Mouse (Mus musculus) kidney, postnatal 0 days (tissue): ENCODE data around the gene Sfxn2. TPM values are rescaled to one million over a fixed set of nuclear protein-coding genes. Genes with fewer than 3 reads are reported as not detected.

Source experiments
- ATAC-seq: fragments of 200-750 bp; cut with Nextera tagmentation; replicated peaks from 2 replicates; pipeline ENCODE4 v1.8.0; 2017; ENCODE audit warnings: low read depth, moderate number of reproducible peaks, moderate TSS enrichment, moderate library complexity; ENCODE audit not compliant: low FRiP score
- DNase-seq: peaks from one replicate; pipeline ENCODE4 v3.0.0-alpha.2; 2016; ENCODE audit warnings: low spot score
- H3K27ac ChIP-seq: fragments of 300-500 bp; sonication (generic); 2 replicates; pipeline ENCODE4 v1.5.1; 2014; ENCODE audit warnings: mild to moderate bottlenecking
- H3K27me3 ChIP-seq: fragments of 300-500 bp; sonication (generic); 2 replicates; pipeline ENCODE4 v1.6.1; 2014; ENCODE audit warnings: low read length, mixed read lengths; ENCODE audit not compliant: insufficient read depth
- H3K36me3 ChIP-seq: fragments of 300-500 bp; sonication (generic); 2 replicates; pipeline ENCODE4 v1.6.1; 2014; ENCODE audit warnings: low read length, mixed read lengths; ENCODE audit not compliant: insufficient read depth
- H3K4me1 ChIP-seq: fragments of 300-500 bp; sonication (generic); replicated peaks from 2 replicates; pipeline ENCODE4 v1.6.1; 2014; ENCODE audit warnings: antibody characterized with exemption, low read length, mixed read lengths; ENCODE audit not compliant: insufficient read depth
- H3K4me2 ChIP-seq: fragments of 300-500 bp; sonication (generic); 2 replicates; pipeline ENCODE4 v1.6.1; 2014; ENCODE audit warnings: mild to moderate bottlenecking, low read length, moderate library complexity, mixed read lengths
- H3K4me3 ChIP-seq: fragments of 300-500 bp; sonication (generic); replicated peaks from 2 replicates; pipeline ENCODE4 v1.5.1; 2014; ENCODE audit warnings: low read depth, low read length
- H3K9ac ChIP-seq: fragments of 300-500 bp; sonication (generic); 2 replicates; pipeline ENCODE4 v1.6.1; 2014; ENCODE audit warnings: low read depth, low read length
- H3K9me3 ChIP-seq: fragments of 300-500 bp; sonication (generic); replicated peaks from 2 replicates; pipeline ENCODE4 v1.6.1; 2016; ENCODE audit warnings: low read length, inconsistent platforms, mixed read lengths
- CTCF ChIP-seq: IDR thresholded peaks from 2 replicates; pipeline ENCODE4 v1.5.1; 2016; ENCODE audit warnings: antibody characterized with exemption, low read depth, mild to moderate bottlenecking, moderate library complexity
- WGBS: fragments of 180-500 bp; shearing (Covaris S2); extraction: QIAGEN DNeasy Blood & Tissue Kit; methylation state at CpG from one replicate; pipeline ENCODE4 v1.1.7; 2014; 5-methylcytosine and 5-hydroxymethylcytosine counted together
- polyA plus RNA-seq: library from polyadenylated mRNA; unstranded; fragments of >200 nt; fragmentation: Nextera tagmentation; extraction: Ambion mirVana; gene quantifications from 2 replicates; pipeline ENCODE4 v1.2.1, GENCODE M21; 2015

The Sfxn2 gene
- polyA plus RNA-seq, 1 experiment from 2014 or later = 47.1 TPM

DNA sequence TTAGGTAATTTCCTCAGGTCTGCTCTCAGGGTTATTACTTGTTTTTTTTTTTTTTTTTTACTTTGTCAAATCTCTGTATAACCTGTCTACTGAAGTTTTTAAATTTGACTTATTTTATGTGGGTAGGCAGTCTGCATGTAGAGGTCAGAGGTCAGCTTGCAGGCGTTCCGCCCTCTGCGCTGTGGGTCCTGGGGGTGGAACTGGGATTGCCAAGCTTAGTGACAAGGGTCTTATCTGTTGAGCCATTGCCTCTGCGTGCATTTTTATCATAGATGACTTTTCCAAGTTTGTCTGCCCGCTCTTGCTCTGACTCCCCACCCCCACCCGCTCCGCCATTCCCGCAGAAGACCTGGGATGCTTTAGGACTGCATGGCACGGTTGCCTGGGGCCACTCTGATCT is 62.6 kb downstream of the Sfxn2 start:
- H3K4me1 ChIP-seq = peaks cover 7% of the 10 kb centered on the region
- H3K4me2 ChIP-seq = no peak overlapping the region
- H3K27me3 ChIP-seq = no peaks in the 10 kb centered on the region
- 62% methylated on average over 9 of the region's 9 CpGs for WGBS
- H3K9me3 ChIP-seq = no peaks in the 10 kb centered on the region
- ATAC-seq (no peak), DNase-seq (no peak)
- H3K36me3 ChIP-seq = peaks cover 4% of the 10 kb centered on the region; the same call in 1 of the 2 replicates
- no peak for TF ChIP-seq CTCF
- H3K4me3 ChIP-seq = no peak overlapping the region
- H3K9ac ChIP-seq = no peak overlapping the region
- H3K27ac ChIP-seq = peak overlapping the region; percentile 54

- 45% methylated on average over 6 of the region's 6 CpGs for WGBS
Measured at GRCm38 (mm10) chr19:46637598-46637997, 64.4 kb downstream of the Sfxn2 start.

GRCm38 (mm10) chr19:46639053-46639452 is 65.9 kb downstream of the Sfxn2 start:
- Histone ChIP-seq H3K27ac (peak overlapping the region; percentile 76), H3K9me3 (no peaks in the 10 kb centered on the region), H3K36me3 (peaks cover 4% of the 10 kb centered on the region; the same call in 1 of the 2 replicates), H3K4me1 (peaks cover 36% of the 10 kb centered on the region), H3K4me2 (no peak overlapping the region), H3K27me3 (no peaks in the 10 kb centered on the region), H3K4me3 (no peak overlapping the region), H3K9ac (no peak overlapping the region)
- TF ChIP-seq CTCF = no peak
- DNase-seq (no peak), ATAC-seq (no peak)

More at GRCm38 (mm10) chr19:46637598-46637997, 64.4 kb downstream of the Sfxn2 start:
- H3K4me1 ChIP-seq = peaks cover 23% of the 10 kb centered on the region
- H3K9me3 ChIP-seq = no peaks in the 10 kb centered on the region
- peaks cover 4% of the 10 kb centered on the region; the same call in 1 of the 2 replicates for H3K36me3 ChIP-seq
- DNase-seq (no peak), ATAC-seq (no peak)
- H3K9ac ChIP-seq = no peak overlapping the region
- H3K27ac ChIP-seq = no peak overlapping the region
- H3K4me3 ChIP-seq = no peak overlapping the region
- H3K4me2 ChIP-seq = no peak overlapping the region
- H3K27me3 ChIP-seq = no peaks in the 10 kb centered on the region
- TF ChIP-seq CTCF = no peak

DNA sequence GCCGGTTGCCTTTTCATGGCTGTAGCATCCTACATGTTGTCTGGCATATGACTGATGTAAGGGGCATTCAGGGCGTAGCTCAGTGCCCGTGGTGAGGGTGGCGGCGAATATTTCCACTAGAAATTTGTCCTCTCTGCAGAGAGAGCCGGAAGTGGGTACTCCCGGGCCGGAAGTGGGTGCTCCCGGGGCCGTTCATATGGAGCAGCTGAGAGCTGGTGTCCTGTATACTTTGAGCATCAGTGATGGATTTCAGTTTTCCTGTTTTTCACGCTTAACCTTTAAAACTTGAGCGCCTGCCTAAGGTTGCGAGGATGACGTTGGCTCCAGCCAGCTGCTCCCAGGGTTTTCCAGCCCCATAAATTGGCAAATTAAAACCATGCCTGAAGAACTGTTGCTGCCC is 66.3 kb downstream of the Sfxn2 start:
- ATAC-seq (no peak), DNase-seq (no peak)
- Histone ChIP-seq H3K27me3 (no peaks in the 10 kb centered on the region), H3K4me3 (no peak overlapping the region), H3K4me2 (no peak overlapping the region), H3K36me3 (peaks cover 4% of the 10 kb centered on the region; the same call in 1 of the 2 replicates), H3K4me1 (peaks cover 40% of the 10 kb centered on the region), H3K9ac (no peak overlapping the region), H3K9me3 (no peaks in the 10 kb centered on the region), H3K27ac (peak overlapping the region; percentile 76)
- whole genome bisulfite sequencing = 74% methylated on average over 14 of the region's 14 CpGs
- TF ChIP-seq CTCF = no peak

DNA sequence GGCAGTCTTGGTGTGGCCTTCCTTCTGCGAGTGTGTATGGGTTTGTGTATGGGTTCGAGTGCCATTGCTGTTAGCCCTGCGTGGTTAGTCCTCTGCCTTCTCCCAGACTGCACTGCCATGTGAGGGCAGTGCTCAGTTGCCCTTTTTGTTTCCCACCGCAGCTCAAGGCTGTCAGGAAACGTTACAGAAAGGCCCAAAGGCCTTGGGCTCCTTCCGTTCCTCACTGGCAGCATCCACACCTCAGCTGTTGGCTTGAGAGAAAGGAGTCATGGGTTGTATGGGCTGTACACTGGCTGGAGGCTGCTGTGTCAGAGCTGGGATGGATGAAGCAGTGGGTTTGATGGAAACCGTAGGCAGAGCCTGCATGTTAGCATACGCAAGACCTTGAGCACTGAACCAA is 67.6 kb downstream of the Sfxn2 start:
- H3K27ac ChIP-seq = peak overlapping the region; percentile 88; the same call in 1 of the 2 replicates
- H3K4me1 ChIP-seq = peaks cover 51% of the 10 kb centered on the region
- no peak for TF ChIP-seq CTCF
- 81% methylated on average over 8 of the region's 8 CpGs for WGBS
- DNase-seq = no peak
- no peaks in the 10 kb centered on the region for H3K27me3 ChIP-seq
- no peak overlapping the region for H3K4me3 ChIP-seq
- ATAC-seq = no peak
- H3K9me3 ChIP-seq = no peaks in the 10 kb centered on the region
- H3K4me2 ChIP-seq = no peak overlapping the region
- H3K36me3 ChIP-seq = peaks cover 4% of the 10 kb centered on the region; the same call in 1 of the 2 replicates
- peak overlapping the region; percentile 40; the same call in 1 of the 2 replicates for H3K9ac ChIP-seq

- ATAC-seq = 0 out of 2 replicates have a peak, but pooled peaks have one; percentile 23
- peak overlapping the region; percentile 8; the same call in 1 of the 2 replicates for H3K4me2 ChIP-seq
- peak; percentile 85 for DNase-seq
- H3K27ac ChIP-seq = peak overlapping the region; percentile 88
- 30% methylated on average over 19 of the region's 19 CpGs for WGBS
- TF ChIP-seq CTCF = no peak
- peaks cover 58% of the 10 kb centered on the region for H3K4me1 ChIP-seq
- H3K27me3 ChIP-seq = no peaks in the 10 kb centered on the region
- peak overlapping the region; percentile 43 for H3K9ac ChIP-seq
- no peak overlapping the region for H3K4me3 ChIP-seq
- H3K36me3 ChIP-seq = peaks cover 4% of the 10 kb centered on the region; the same call in 1 of the 2 replicates
- H3K9me3 ChIP-seq = no peaks in the 10 kb centered on the region
Measured at GRCm38 (mm10) chr19:46641420-46642085, 68.4 kb downstream of the Sfxn2 start.
